Mouse (Mus musculus): ENCODE data around the gene Cfap157.

Gene Cfap157

GRCm38 (mm10) chr2:32784048-32784681 is at the start of gene Cfap157:
TSS of gene Cfap157 (minus strand) at chr2:32784428.
- peak; percentile 52 for DNase-seq

GRCm38 (mm10) chr2:32828979-32829676 is 44.9 kb upstream of the Cfap157 start:
- DNase-seq: no peak

GRCm38 (mm10) chr2:32825796-32826195 is 41.6 kb upstream of the Cfap157 start:
- no peak for DNase-seq

DNA sequence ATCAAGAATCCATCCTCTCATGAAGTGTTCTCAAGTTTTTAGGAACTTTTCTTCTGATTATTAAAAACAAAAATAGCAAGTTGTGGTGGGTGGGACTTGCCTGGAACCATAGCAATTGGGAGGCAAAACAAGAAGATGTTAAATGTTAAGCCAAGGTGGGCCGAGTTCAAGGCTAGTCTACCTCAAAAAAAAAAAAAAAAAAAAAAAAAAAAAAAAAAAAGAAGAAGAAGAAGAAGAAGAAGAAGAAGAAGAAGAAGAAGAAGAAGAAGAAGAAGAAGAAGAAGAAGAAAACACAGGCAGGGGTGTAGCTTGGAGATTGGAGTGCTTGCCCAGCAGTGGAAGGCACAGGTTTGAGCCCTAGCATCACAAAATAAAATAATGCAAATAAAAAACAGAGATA is 40.5 kb upstream of the Cfap157 start:
- DNase-seq: no peak

GRCm38 (mm10) chr2:32824181-32824580 is 40.0 kb upstream of the Cfap157 start:
- peak; percentile 38 for DNase-seq

DNA sequence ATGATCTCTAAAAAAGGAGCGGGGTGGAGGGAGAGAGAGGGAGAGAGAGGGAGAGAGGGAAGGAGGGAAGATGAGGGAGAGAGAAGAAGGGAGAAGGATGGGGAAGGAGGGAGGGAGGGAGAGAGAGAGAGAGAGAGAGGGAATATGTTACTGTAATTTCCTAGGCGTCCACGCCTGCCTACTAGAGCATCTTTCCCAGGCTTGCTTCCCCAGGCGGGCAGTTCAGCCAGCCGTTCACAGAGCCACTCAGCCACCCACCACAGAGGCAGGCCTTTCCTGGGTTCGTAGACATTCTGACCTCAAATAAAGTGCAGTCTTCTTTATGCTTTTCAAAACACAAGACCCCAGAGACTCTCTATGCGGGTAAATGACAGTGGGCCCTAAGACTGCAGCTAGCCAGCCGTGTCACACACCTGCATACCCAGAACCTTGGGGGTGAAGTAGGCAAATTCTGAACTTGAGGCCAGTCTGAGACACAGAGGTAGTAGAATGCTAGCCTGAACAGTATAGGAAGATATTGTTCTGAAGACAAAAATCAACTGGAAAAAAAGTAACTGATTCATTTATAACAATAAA is 39.4 kb upstream of the Cfap157 start:
- no peak for DNase-seq

DNA sequence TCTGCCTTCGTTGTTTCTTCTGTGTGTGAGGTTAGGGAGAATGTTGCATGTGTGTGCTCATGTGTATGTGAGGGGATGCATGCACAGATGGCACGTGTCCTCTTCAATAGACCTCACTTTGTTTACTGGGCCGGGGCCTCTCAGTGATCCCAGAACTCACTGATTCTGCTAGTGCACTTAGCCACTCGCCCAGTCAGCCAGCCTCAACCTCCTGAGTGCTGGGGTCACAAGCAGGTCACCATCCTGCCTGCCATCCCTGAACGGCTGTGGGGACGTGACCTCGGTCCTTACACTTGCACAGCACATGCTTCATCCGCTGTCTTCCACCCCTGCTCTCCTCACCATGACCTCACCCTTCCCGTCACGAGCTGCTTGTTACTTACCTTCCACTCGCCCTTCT is 38.9 kb upstream of the Cfap157 start:
- no peak for DNase-seq

DNA sequence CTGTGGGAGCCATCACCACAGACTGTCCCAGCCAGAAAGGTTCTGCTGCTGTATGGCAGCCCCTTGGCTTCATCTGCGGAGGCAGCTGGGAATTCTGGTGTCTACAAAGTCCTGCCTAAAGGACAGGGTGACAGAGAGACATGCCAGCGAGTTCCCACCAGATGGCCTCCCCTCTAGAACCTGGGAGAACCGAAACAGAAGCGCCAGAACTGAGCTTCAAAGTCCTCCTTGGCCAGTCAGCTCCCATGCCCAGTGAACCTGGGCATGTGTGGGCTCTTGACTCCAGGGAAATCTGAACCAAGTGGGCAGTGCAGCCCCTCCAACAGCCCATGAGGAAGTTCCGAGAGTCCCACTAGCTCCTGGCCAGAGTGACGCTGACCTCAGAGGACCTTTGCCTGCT is 38.4 kb upstream of the Cfap157 start:
- DNase-seq: no peak

DNA sequence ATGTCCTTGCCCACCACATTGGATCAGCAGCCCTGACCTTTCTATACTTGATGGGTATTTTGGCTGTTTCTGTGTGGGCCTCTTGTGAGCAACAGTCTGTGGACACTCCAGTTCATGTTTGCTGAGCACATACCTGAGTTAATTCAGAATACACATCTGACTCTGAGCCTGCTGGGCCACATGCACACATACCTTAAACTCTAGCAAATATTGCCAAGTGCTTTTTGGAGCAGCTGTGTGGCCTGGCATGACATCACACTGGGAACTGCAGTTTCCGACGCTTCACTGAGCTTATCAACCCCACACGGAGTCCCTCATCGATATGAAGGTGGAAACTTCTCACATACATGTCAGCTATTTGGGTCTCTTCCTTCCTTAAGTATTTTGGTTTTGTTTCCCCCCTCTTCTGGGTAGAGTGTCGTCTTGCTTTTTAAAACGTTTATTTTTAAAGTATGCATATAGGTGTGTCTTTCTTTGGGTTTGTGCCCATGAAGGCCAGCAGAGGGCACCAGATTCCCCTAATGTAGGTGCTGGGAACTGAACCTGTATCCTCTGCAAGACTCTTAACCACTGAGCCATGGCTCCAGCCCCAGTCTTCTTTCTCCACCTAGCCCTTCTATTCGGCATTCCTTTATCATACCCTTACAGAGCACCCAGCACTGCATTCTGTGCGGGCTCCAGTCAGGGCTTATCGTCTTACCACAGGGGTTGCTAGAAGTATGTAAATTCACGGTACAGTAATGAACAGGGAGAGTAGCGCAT is 37.0 kb upstream of the Cfap157 start:
- DNase-seq: peak; percentile 66

DNA sequence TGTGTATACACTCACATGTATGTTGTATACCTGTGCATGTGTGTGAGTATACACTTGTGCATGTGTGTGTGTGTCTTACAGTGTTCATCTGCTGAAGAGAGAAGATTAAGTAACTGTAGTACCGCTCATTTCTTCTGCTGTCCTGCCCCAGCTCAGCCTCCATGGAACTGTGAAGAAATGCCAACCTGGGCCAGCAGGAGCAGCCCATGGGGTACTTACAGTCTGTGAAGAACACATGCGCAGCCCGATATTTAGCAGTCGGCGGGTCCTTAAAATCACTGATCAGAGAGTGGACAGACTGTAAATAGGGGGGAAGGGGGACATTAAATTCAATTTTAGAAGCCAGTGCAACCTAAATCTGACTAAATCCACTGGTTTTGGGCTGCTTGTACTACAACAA is 34.0 kb upstream of the Cfap157 start:
- no peak for DNase-seq

- no peak for DNase-seq
These were observed 33.4 kb upstream of the Cfap157 start for GRCm38 (mm10) chr2:32817589-32817988.

DNA sequence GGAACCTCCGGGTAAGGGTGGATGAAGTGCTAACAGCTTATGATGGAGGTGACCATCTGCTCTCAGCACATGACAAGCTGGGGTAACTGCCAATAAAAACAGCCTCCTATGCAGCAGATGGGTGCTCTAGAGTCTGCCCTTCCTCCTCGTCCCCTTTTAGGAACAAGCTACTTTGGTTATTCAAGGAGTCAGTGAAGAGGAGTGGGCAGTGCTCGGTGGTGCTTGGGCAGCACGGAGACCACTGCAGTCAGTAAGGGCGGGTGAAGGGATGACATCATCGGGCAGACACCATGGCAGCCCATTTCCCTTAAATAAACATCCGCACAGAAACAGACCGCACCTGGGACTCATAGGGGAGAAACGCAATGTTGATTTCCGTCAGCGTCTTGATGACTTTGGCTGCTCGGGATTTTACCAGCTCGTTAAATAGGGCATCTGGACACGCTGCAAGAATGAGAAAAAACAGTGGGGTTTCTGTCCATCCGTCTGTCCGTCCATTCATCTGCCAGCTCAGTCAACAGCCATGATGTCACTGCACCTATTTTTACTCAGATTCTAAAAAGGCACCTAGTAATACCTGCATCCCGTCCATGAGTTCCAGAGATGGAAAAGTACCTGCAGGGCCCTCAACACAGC is 32.8 kb upstream of the Cfap157 start:
- no peak for DNase-seq

GRCm38 (mm10) chr2:32816497-32816896 is 32.3 kb upstream of the Cfap157 start:
- no peak for DNase-seq

GRCm38 (mm10) chr2:32811959-32812358 is 27.7 kb upstream of the Cfap157 start:
- no peak for DNase-seq

- DNase-seq: no peak
These were observed 24.8 kb upstream of the Cfap157 start for GRCm38 (mm10) chr2:32808816-32809566.

DNA sequence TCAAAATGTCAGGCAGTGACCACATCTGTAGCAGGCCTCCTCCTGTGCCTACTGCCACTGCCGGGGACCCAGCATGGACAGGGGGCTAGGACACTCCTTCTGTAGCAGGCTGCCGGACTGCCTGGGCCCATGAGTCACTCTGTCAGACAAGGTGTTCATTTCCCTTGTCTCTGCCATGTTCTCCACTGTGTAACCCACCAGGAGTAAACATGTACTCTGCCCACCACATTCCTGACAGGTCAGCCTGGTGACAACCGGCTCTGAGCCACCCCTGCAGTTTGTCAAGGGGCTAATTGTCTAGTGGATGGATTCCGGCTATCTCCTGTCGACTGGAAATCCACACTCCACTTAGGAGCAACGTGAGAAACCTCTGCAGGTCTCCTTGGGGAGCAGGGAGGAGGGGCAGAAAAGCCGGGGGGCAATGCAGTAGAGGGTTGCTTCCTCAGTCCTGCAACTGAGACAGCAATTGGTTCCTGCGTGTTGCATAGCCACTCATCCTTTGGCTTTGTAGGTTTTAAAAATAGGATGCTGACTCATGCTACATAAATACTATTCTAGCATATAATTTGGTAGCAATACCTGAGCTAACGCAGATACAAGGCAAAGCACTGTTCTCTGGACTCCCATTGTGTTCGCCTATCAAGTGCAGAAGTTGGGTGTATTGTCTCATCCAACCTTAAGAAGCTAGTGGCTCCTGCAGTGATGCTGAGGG is 14.2 kb upstream of the Cfap157 start:
- DNase-seq: no peak

- no peak for DNase-seq
These were observed 11.7 kb upstream of the Cfap157 start for GRCm38 (mm10) chr2:32795748-32796418.

DNA sequence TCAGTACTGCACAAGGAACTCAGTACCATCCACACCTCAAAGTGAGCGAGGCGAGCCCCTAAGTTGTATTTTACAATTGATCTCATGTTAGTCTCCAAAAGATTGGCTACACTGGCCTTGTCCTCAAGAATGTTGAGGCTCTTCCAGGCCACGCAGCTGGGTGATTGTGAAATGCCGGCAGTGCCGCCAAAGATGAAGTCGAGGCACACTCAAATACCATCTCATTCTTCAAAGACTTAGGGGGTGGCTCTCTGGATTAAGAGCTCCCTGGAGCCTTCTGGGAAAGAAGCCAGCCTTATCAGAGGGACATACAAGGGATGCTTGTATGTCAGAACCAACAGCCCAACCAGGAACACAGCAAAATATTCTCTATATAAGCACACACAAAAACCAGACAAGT is 7.1 kb upstream of the Cfap157 start:
- peak; percentile 54 for DNase-seq

DNA sequence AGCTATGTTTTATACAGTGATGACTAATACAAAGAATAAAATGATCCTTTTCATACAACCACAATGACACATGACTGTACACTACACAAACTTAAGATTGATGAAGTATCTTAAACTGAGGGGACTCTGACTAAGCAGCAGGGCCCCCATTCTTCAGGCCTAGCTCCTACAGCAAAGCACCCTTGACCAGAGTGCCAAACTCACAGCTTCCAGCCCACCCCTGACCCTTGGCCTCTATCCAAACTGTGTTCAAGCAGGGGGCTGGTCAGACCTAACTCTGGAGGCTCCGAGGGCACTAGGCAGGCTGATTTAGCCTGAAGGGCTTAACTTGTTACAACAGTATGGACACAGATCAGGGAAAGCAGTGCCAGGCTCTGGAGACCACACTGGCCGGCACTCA is 4.4 kb upstream of the Cfap157 start:
- DNase-seq: no peak

GRCm38 (mm10) chr2:32787176-32787575 is 2.9 kb upstream of the Cfap157 start:
- no peak for DNase-seq

GRCm38 (mm10) chr2:32781710-32782109 is 2.5 kb downstream of the Cfap157 start:
- no peak for DNase-seq

Measured in kidney, postnatal 10 days (tissue).